Mouse (Mus musculus) hindbrain, embryonic 13.5 days (tissue): ENCODE results near the gene Gm49366. TPM values are rescaled to one million over a fixed set of nuclear protein-coding genes. Genes with fewer than 3 reads are reported as not detected.
A peak's percentile ranks its signal among the peaks of the same experiment; 100 is the strongest.
"Not testable (repeated sequence)": the region's sequence is repeated elsewhere in the genome, so short reads cannot be mapped to it uniquely, and the experiment has no call there.

Experiments
- ATAC-seq: fragments of 200-750 bp; cut with Nextera tagmentation; 2 replicates; pipeline ENCODE4 v1.8.0; 2017; ENCODE audit warnings: moderate TSS enrichment; ENCODE audit not compliant: low FRiP score
- H3K27ac ChIP-seq: fragments of 300-500 bp; sonication (generic); 2 replicates; pipeline ENCODE4 v1.5.1; 2015; ENCODE audit warnings: inconsistent platforms, mild to moderate bottlenecking, moderate library complexity
- H3K27me3 ChIP-seq: fragments of 300-500 bp; sonication (generic); 2 replicates; pipeline ENCODE4 v1.6.1; 2015; ENCODE audit warnings: mild to moderate bottlenecking, inconsistent platforms
- H3K36me3 ChIP-seq: fragments of 300-500 bp; sonication (generic); 2 replicates; pipeline ENCODE4 v1.6.1; 2015; ENCODE audit warnings: mild to moderate bottlenecking, inconsistent platforms
- H3K4me1 ChIP-seq: fragments of 300-500 bp; sonication (generic); replicated peaks from 2 replicates; pipeline ENCODE4 v1.6.1; 2015; ENCODE audit warnings: inconsistent platforms
- H3K4me2 ChIP-seq: fragments of 300-500 bp; sonication (generic); 2 replicates; pipeline ENCODE4 v1.6.1; 2015; ENCODE audit warnings: inconsistent platforms, mild to moderate bottlenecking, moderate library complexity
- H3K4me3 ChIP-seq: fragments of 300-500 bp; sonication (generic); 2 replicates; pipeline ENCODE4 v1.5.1; 2015; ENCODE audit warnings: mild to moderate bottlenecking, inconsistent platforms
- H3K9ac ChIP-seq: fragments of 300-500 bp; sonication (generic); 2 replicates; pipeline ENCODE4 v1.6.1; 2015; ENCODE audit warnings: mild to moderate bottlenecking, inconsistent platforms
- H3K9me3 ChIP-seq: fragments of 300-500 bp; sonication (generic); 2 replicates; pipeline ENCODE4 v1.6.1; 2016; ENCODE audit warnings: inconsistent platforms
- WGBS: fragments of 180-500 bp; shearing (Covaris S2); methylation state at CpG from one replicate; pipeline ENCODE4 v1.1.7; 2015; 5-methylcytosine and 5-hydroxymethylcytosine counted together
- polyA plus RNA-seq: library from polyadenylated mRNA; unstranded; fragments of >200 nt; fragmentation: Nextera tagmentation; extraction: Ambion mirVana; gene quantifications from 2 replicates; pipeline ENCODE4 v1.2.1, GENCODE M21; 2015

Gm49366 gene
- polyA plus RNA-seq: not detected in 2 replicates

DNA sequence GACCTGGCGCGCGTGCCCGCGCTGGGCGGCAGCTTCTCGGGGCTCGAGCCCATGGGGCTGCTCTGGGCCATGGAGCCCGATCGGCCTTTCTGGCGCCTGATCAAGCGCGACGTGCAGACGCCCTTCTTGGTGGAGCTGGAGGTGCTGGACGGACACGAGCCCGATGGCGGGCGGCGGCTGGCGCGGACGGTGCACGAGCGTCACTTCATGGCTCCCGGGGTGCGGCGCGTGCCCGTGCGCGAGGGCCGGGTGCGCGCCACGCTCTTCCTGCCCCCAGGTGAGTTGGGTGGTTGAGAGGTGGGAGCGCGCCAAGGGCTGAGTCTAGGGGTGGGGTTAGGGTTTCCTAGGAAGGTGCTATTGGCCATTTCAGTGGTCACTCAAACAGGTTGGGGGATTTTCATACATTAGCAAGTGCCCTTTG is at the start of gene Gm49366:
Gene Gm49366 (plus strand): TSS at position 245 of the 421 bp plus-strand sequence.
- not testable (repeated sequence) for H3K4me1 ChIP-seq, H3K36me3 ChIP-seq, H3K27ac ChIP-seq, ATAC-seq, H3K27me3 ChIP-seq, H3K9me3 ChIP-seq
- 3% methylated on average over 39 of the region's 39 CpGs for WGBS
- peak within 1 kb of the TSS; percentile 43 for H3K4me3 ChIP-seq
- H3K4me2 ChIP-seq: peak within 1 kb of the TSS; percentile 60
- H3K9ac ChIP-seq: peak within 1 kb of the TSS; percentile 70

DNA sequence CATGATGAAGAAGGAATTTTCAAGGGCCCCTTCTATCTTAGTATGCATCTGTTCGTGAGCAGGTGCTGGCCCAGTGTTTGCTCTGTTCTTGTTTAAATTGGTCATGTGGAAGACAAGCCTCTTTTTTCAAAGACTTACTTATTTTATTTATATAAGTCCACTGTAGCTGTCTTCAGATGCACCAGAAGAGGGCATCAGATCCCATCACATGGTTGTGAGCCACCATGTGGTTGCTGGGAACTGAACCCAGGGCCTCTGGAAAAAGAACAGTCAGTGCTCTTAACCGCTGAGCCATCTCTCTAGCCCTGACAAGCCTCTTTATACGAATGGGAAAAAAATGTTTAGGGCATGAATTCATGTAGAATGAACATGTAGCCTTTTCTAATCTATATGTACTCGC is 49.4 kb upstream of the Gm49366 start:
- H3K9me3 ChIP-seq: no peaks in the 10 kb centered on the region
- H3K27ac ChIP-seq: no peak overlapping the region
- 97% methylated on average over 4 of the region's 4 CpGs for WGBS
- H3K4me1 ChIP-seq: peaks cover 8% of the 10 kb centered on the region
- H3K4me2 ChIP-seq: no peak overlapping the region
- H3K4me3 ChIP-seq: no peak overlapping the region
- H3K27me3 ChIP-seq: no peaks in the 10 kb centered on the region
- no peak overlapping the region for H3K9ac ChIP-seq
- peaks cover 7% of the 10 kb centered on the region for H3K36me3 ChIP-seq
- ATAC-seq: no peak

DNA sequence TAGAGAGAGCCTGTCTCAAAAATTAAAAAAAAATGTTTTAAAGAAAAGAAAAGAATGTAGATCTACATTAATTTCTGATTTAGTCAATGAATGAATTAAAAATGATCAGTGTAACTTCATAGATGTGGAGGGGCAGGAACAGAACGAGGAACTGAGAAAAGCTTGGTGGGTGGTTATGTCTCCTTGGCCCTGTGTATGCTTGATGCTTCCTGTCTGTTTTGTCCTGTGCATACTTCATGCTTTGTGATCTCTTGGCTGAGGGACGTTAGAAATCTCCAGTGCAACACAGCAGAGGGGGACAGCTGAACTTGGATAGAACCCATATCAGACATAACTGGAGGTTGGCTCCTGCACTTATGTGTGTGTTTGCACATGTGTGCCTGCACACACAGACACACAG is 41.5 kb upstream of the Gm49366 start:
- Histone ChIP-seq H3K9me3 (no peaks in the 10 kb centered on the region), H3K4me1 (0 out of 2 replicates have a peak, but pooled peaks cover 4% of the 10 kb centered on the region), H3K4me2 (no peak overlapping the region), H3K4me3 (no peak overlapping the region), H3K36me3 (peaks cover 12% of the 10 kb centered on the region), H3K27ac (no peak overlapping the region), H3K27me3 (no peaks in the 10 kb centered on the region), H3K9ac (no peak overlapping the region)
- ATAC-seq: no peak
- 71% methylated on average over 2 of the region's 2 CpGs for WGBS

DNA sequence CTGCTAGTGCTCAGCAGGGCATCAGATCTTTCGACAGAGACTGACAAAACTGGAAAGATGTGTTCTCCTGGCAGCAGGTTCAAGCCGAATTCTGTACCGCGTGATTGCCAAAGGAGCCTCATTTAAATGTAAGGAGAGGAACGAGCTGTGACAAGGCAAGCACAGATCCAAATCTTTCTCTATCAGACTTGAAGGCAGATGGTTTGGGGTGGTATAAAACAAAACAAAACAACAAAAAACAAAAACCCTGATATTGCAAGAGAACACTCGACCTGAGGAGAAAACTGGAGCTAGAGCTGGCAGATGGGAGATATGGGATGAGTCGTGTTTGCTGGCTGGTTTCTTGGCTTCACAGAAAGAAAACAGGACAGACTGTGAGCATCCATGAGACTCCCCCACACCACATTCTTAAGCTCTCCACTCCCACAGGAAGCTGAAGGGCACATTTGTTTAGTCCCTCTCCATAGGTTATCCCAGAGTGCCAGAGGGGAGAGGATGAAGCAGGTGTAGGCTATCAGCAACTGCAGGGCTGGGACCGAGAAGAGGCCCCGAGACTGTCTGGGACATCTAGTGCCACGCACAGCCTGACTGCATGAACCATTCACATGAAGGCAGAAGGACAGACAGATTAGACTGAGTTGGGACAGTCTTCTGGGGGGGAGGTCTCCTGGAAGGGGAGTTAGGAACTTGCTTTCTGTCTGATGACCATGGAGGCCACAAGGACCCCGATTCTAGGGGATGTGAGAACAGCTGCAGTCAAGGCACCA is 40.2 kb upstream of the Gm49366 start:
- H3K4me3 ChIP-seq: no peak overlapping the region
- 0 out of 2 replicates have a peak, but pooled peaks cover 4% of the 10 kb centered on the region for H3K4me1 ChIP-seq
- no peaks in the 10 kb centered on the region for H3K9me3 ChIP-seq
- ATAC-seq: no peak
- 62% methylated on average over 11 of the region's 11 CpGs for WGBS
- H3K36me3 ChIP-seq: peaks cover 8% of the 10 kb centered on the region
- no peaks in the 10 kb centered on the region for H3K27me3 ChIP-seq
- no peak overlapping the region for H3K9ac ChIP-seq
- H3K27ac ChIP-seq: no peak overlapping the region
- H3K4me2 ChIP-seq: no peak overlapping the region

DNA sequence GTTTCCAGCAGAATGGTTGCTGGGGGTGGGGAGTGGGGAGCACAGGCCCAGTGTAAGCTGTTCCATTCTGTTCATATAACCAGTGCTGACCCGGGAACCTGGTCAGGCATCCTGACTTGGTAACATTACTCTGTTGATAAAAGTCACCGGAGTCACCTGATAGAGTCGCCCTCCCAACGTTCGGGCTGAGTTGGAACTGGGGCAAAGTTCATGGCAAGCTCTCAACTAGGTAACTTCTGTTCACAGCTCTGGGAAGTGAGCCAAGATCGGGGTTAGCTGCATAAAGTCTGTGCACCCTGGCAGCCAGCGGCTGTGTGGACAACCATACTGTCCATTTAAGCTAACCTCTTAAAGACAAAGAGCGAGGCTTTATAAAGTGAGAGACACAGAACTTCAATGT is 39.5 kb upstream of the Gm49366 start:
- not testable (repeated sequence) for H3K4me3 ChIP-seq, H3K4me1 ChIP-seq, ATAC-seq, H3K27me3 ChIP-seq, H3K4me2 ChIP-seq, H3K9ac ChIP-seq, H3K9me3 ChIP-seq, H3K27ac ChIP-seq, H3K36me3 ChIP-seq
- WGBS: 77% methylated on average over 8 of the region's 8 CpGs

DNA sequence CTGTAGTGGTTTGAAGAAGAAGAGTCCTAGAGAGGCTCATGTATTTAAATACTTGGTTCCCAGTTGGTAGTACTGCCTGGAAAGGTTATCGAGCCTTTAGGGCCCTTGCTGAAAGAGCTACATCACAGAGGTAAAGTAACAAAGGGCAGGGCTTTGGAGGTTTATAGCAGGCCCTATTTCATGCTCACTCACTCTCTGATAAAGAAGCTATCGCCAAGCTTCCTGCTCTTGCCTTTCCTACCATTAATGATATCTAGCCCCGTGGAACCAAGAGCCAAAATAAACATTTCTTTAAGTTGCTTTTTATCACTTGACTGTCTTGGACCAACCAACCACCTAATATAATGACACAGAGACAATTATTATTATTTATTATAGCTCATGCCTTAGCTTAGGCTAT is 38.3 kb upstream of the Gm49366 start:
- no peak overlapping the region for H3K4me2 ChIP-seq
- no peak overlapping the region for H3K27ac ChIP-seq
- 0 out of 2 replicates have a peak, but pooled peaks cover 4% of the 10 kb centered on the region for H3K4me1 ChIP-seq
- ATAC-seq: no peak
- H3K4me3 ChIP-seq: no peak overlapping the region
- no peak overlapping the region for H3K9ac ChIP-seq
- H3K36me3 ChIP-seq: peaks cover 2% of the 10 kb centered on the region; the same call in 1 of the 2 replicates
- H3K27me3 ChIP-seq: no peaks in the 10 kb centered on the region
- H3K9me3 ChIP-seq: no peaks in the 10 kb centered on the region
- 80% methylated on average over 3 of the region's 3 CpGs for WGBS

DNA sequence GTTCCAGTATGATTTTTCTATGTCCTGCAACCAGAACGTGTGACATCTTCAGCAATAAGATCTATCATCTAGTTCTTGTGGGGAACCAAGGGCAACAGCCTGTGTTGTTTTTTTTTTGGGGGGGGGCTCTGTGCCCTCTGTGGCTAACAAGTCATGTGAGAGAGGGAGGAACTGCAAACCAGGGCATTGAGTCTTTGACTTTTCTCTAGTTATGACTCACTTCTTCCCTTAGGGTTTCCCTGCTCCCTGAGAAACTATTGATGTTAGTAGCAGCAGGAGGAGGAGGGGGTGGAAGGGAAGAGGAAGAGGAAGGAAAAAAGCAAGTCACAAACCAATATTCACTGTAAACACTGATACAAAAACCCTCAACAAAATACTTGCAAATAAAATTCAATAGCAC is 34.9 kb upstream of the Gm49366 start:
- Histone ChIP-seq H3K4me2 (no peak overlapping the region), H3K27ac (no peak overlapping the region), H3K36me3 (no peaks in the 10 kb centered on the region), H3K4me1 (0 out of 2 replicates have a peak, but pooled peaks cover 10% of the 10 kb centered on the region), H3K9ac (no peak overlapping the region), H3K9me3 (no peaks in the 10 kb centered on the region), H3K4me3 (no peak overlapping the region), H3K27me3 (no peaks in the 10 kb centered on the region)
- WGBS: 98% methylated on average over 1 of the region's 1 CpGs
- ATAC-seq: no peak

DNA sequence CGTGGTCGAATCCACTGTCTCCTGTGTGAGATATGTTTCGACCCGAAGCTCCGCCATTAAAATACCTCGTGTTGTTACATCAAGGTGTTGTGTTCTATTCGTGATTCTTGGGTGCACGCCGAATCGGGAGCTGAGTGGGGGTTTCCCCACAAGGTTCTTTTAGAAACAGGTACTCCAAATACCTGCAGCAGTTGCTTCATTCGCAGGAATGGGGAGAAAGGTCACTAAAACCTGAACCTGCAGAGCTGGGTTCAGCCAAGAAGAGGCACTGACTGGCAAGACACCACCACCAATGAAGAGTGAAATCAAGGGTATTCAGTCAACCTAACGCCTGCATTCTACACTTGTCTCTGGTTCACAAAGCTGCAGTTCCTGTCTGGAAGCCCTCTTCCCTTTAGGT is 30.5 kb upstream of the Gm49366 start:
- H3K9me3 ChIP-seq: no peaks in the 10 kb centered on the region
- H3K4me2 ChIP-seq: peak overlapping the region; percentile 59
- H3K4me3 ChIP-seq: no peak overlapping the region
- H3K27ac ChIP-seq: peak overlapping the region; percentile 76
- H3K9ac ChIP-seq: no peak overlapping the region
- no peak for ATAC-seq
- H3K27me3 ChIP-seq: no peaks in the 10 kb centered on the region
- H3K36me3 ChIP-seq: no peaks in the 10 kb centered on the region
- H3K4me1 ChIP-seq: peaks cover 36% of the 10 kb centered on the region
- WGBS: 90% methylated on average over 12 of the region's 12 CpGs

DNA sequence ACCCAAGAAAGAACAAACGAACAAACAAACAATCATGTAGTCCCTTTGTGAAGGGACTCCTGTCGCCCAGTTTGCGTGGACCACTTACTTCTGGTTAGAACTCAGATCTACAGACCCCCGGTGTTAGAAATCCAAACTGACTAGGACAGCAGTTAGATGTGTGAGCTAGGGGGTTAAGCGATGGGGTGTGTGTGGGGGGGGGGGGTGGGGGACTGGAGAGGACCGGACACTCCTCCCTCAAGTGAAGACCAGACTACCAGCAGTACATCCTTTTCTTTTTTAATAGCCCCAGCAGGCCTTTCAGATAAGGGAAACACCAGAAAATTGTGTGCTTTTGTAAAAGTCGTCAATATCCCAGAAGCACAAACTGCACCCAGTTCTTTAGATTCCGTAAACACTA is 30.0 kb upstream of the Gm49366 start:
- Histone ChIP-seq H3K9ac (no peak overlapping the region; the same call in 1 of the 2 replicates), H3K4me3 (peak overlapping the region; percentile 48), H3K4me1 (peaks cover 40% of the 10 kb centered on the region), H3K27ac (peak overlapping the region; percentile 76), H3K4me2 (peak overlapping the region; percentile 59), H3K27me3 (no peaks in the 10 kb centered on the region), H3K36me3 (no peaks in the 10 kb centered on the region), H3K9me3 (no peaks in the 10 kb centered on the region)
- ATAC-seq: peak; percentile 59
- 48% methylated on average over 8 of the region's 8 CpGs for WGBS

DNA sequence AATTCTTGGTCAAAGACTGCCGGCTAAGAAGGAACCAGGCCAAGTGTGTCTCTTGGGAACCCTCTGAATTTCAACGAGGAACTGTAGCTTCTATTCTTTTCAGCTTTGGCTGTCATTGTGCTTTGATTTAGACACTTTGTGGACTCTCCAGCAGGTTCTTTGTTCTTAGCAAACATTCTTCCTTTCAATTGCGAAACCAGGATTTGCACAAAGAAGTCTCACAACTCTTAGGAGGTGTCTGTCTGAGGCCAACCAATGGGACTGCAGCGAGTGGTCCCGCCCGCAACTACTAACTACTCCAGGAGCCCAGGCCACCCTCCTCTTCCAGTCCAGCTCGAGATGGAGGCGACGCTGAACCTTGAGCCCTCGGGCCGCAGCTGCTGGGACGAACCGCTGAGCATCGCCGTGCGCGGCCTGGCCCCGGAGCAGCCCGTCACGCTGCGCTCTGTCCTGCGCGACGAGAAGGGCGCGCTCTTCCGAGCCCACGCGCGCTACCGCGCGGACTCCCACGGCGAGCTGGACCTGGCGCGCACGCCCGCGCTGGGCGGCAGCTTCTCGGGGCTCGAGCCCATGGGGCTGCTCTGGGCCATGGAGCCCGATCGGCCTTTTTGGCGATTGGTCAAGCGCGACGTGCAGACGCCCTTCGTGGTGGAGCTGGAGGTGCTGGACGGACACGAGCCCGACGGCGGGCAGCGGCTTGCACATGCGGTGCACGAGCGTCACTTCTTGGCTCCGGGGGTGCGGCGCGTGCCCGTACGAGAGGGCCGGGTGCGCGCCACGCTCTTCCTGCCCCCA is 29.4 kb upstream of the Gm49366 start, which contains the start of gene Acot1:
Gene Acot1 (plus strand): TSS at position 320 of the 795 bp plus-strand sequence.
- Histone ChIP-seq H3K9ac (peak within 1 kb of the TSS; percentile 68), H3K4me1 (peaks cover 41% of the 10 kb centered on the region), H3K4me2 (peak within 1 kb of the TSS; percentile 59), H3K27ac (peak within 1 kb of the TSS; percentile 76), H3K4me3 (peak within 1 kb of the TSS; percentile 48)
- peak; percentile 93 for ATAC-seq
- 1% methylated on average over 68 of the region's 70 CpGs for WGBS
- not testable (repeated sequence) for H3K9me3 ChIP-seq, H3K36me3 ChIP-seq, H3K27me3 ChIP-seq

DNA sequence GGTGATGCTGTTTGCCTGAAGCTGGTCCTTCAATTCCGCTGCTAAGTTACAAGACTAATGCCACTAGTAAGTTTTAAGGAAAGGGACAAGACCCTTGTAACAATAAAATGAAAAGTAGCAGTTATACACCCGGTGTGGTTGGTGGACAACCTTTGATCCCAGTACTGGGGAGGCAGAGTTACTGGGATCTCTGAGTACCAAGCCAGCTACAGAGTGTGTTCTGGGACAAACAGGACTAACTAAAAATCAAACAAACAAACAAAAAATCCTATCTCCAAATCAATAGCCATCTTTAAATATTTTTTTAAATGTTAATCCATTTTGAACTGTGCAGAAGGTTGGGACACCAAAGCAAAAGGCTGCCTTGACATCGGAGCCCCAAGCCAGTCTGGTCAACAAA is 28.5 kb upstream of the Gm49366 start:
- H3K4me3 ChIP-seq: peak overlapping the region; percentile 48
- no peaks in the 10 kb centered on the region for H3K27me3 ChIP-seq
- peak overlapping the region; percentile 59 for H3K4me2 ChIP-seq
- no peaks in the 10 kb centered on the region for H3K36me3 ChIP-seq
- H3K9ac ChIP-seq: peak overlapping the region; percentile 68; the same call in 1 of the 2 replicates
- peaks cover 41% of the 10 kb centered on the region for H3K4me1 ChIP-seq
- ATAC-seq: no peak
- 77% methylated on average over 3 of the region's 3 CpGs for WGBS
- H3K27ac ChIP-seq: peak overlapping the region; percentile 79
- H3K9me3 ChIP-seq: no peaks in the 10 kb centered on the region

DNA sequence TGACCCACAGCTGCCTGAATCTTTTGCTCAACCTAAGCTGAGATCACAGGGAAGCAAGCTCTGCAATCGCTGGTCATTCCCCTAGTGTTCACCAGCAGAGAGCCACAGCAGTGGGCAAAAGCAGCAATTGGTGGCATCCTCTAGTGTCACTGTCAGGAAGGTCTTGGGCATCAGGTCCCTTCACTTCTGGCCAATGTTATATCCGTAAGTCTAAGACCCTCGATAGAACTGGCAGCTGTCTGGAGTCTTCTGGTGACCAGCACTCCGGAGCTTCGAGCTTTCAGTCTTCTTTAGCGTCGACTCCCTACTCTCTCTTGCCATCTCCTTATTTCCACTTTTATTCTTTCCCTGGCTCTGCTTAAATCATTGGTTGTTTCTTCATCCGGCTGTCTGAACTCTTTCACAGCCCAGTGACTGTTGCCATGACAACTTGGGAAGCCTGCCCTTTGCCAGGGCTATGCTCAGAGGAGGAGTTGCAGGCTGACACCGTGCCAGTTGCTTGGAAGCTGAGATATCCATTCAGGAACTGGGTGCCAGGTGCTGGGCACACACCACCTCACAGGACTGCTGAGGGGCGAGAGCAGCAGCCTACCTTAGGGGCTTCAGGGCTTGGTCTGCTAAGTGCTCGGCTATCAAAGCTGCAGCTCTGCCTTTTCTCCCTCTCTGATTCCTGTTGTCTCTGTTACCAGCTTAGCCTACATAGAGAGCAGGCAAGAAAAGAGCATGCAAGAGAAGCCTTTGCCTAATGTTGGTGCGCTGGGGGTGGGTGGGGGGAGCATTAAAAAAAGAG is 27.3 kb upstream of the Gm49366 start:
- Histone ChIP-seq H3K4me2 (peak overlapping the region; percentile 59), H3K9ac (peak overlapping the region; percentile 68), H3K27ac (peak overlapping the region; percentile 79), H3K27me3 (no peaks in the 10 kb centered on the region), H3K36me3 (no peaks in the 10 kb centered on the region), H3K9me3 (no peaks in the 10 kb centered on the region), H3K4me3 (peak overlapping the region; percentile 48), H3K4me1 (peaks cover 41% of the 10 kb centered on the region)
- peak; percentile 73 for ATAC-seq
- 20% methylated on average over 12 of the region's 12 CpGs for WGBS
